Mouse (Mus musculus): ENCODE measurements around the gene Plxdc2. TPM values are rescaled to one million over a fixed set of nuclear protein-coding genes. Genes with fewer than 3 reads are reported as not detected.

Plxdc2 gene
- total RNA-seq, 2 experiments from 2014 or later = 18.1 to 19.7 TPM

DNA sequence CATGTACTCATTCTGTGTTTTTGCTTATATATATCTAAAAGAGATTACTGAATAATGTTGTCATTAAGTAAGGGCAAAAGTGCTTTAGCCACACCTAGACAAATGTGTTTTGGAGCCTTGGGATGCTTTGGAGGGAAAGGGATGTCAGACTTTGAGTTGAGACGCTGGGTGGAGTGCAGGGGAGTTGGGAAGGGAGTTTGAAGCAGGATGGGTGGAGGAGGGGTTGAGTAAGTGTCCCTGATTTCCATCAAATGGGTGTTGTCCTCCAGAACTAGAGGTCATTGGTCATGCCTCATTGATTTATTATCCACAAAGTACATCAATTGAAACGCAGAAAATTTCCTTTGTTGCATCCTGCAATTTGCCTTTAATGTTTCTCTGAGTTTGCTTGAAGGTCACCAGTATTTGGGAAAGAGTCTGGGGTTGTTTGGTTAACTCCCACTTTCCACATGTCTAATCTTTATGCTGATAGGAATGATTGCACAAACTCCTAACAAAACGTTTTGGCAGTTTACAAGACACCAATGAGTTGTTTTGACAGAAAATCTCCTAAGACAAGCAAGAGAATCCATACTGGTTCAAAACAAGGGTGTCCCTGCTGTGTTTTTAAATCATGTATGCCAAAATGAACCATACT is 58.4 kb downstream of the Plxdc2 start:
- DNase-seq = no peak

DNA sequence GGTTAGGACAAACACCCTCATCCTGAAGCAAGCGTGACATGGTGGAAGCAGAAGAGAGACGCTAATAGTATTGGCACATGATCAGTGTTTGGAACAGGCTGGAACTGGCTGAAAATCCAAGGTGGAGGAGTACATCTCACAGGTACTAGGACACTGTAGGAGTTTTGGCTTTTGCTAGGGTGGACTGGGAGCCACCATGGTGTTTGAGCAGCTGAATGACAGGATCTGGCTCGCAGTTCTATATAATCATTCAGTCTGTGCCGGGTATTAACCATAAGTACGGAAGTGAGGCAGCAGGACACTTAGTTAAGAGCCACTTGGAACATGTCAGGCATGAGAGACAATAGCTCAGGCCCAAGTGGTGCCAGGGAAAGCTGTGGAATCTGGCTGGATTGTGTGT is 82.9 kb downstream of the Plxdc2 start:
- DNase-seq = no peak

DNA sequence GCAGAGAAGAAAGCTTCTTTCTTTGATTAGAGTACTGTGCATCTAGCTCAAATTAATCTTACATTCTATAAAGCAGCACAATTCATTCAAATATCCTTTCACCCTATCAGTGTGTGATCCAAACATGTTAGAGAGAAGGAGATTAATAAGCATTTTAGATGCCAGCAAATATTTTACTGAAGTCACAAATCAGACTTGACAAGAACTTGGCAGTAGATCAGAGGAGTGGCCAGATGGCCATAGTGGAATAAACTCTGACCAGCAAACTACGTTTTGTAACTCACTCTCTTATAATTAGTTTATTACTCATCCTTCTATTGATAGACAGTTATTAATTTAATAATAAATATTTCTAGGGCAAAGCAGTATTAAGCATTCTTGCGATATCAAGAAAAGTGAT is 86.5 kb downstream of the Plxdc2 start:
- DNase-seq = peak; percentile 36

DNA sequence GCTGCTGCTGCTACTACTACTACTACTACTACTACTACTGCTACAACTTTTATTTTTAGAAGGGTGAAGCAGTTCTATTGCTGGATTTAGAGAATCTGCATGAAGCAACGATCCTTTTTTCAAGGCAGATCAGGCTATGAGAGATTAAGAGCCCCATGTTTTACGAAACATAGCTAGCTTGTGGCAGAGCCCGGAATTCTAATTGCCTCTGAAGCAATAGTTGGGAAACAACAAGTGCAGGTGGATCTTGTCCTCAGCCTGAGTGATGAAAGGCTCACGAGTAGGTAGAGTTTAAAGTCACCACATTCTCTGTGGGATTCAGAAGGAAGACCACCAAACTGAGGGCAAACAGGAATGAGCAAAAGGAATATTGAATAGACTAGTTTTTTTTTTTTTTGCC is 91.8 kb downstream of the Plxdc2 start:
- DNase-seq = no peak

DNA sequence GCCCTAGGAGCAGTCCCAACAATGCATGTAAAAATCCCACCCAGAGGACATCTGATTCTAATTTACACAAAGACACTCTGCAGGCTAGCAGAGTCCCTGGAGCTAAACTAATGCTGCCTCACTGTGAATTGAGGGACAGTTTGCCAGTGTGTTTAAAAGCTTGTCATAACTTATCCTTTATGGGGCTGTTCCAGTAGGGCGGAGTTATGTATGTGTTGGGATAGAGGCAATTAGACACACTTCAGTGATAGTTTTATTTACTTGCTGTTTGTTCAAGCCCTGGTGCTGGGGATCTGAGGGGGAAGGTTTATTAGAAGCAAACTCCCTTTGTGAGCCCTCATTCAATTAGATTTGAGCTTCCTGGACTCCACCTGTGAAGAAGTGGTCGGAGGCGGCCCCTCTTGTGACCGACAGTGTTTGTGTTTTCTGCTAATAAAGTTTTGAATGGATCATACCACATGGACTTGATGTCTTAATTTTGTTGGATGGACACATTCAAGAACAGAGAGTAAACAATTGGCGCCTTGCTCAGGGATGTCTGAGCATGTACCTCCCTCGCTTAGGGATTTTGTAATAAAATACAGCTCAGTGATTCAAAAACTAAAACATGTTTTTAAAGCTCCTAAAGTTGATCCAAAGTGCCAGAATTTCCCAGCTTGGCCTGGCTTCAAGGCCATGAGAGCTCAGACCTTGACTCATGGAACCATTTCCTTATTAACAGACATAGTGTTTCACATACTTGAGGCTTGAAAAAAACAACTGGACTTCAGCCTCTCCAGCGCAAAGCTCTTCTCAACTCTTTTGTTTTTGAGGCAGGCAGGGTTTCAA is 94.9 kb downstream of the Plxdc2 start:
- DNase-seq = peak; percentile 62

DNA sequence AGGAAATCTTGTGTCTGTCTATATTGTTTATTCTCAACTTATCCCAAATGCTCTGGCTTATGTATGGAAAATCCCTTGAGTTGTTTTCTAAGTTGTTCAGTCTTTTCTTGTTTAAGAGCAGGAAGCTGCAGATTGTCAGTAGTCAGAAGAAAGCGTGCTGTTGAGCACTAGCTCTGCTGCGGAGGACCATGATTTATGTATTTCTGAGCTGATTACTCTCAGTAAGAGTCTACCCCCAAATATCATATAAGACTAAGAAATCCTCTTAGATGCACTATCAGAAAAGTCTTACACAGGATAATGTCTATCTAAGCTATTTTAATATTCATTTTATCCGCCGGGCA is 95.5 kb downstream of the Plxdc2 start:
- no peak for DNase-seq

DNA sequence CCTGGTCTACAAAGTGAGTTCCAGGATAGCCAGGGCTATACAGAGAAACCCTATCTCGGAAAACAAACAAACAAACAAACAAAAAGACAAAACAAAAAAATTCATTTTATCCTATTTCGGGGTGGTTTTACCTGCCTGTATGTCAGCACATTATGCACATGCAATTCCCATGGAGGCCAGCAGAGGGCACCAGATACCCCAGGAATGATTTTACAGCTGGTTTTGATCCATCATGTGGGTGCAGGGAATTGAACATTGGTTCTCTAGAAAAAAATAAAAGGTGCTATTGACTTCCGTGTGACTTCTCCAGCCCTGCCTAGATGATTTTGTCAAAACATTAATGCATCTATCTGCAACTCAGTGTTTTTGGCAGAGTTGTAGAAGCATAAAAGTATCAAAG is 96.0 kb downstream of the Plxdc2 start:
- DNase-seq = no peak

DNA sequence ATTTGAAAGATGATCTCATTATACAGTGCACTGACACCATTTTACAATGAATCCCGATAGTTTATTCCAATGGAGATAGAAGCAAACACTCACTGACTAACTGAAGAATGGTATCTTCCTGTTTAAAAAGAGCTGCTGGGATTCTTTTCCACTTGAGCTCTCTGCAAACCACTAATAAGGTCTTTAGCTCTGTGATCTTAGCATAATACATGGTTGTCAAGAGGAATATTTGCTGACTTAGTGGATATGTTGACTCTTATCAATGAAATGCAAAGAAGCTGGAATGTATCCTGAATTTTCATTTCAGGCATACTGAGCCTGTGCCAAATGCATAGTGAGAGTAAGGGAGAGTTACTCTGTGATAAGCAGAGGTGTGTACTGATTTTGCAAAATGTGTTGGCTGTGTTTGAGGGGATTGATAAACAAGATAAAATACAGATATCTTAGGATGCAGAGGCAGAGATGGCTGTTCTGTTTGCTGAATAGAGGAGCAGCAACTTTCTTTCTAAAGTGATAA is 100.2 kb downstream of the Plxdc2 start:
- no peak for DNase-seq

DNA sequence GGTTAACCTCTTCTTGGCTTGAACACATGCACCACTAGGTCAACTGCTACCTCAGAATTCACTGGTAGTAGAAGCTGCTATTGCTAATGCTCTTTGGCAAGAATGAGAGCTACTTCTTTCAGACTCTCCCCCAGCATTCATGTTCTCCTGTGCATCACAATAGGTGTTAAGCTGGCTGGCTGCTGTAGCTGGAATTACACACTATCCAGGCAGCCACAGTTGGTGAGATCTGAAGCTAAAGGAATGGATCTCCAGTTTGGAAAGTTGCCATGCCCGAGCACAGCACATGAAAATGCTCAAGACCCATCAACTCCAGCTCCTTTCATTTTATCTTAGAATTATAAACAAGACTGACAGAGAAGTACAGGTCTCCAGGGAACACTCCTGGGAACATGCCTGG is 103.4 kb downstream of the Plxdc2 start:
- DNase-seq = no peak

DNA sequence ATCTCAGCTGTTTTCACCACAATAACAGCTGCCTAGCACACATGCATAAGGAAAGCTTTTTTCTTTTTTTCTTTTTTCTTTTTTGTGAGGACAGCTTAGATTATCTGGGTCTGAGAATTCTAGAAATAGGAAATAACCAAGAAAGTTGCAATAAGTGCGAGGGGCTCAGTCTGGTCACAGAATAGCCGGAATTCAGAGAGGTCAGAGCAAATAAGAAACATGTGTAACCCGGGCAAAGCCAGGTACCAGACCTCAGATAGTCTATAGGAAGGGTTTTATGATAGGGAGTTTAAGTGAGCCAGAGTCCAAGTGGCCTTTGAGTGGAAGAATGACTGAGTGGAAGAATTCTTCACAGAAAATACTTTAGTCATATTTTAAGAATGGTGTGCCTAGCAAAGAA is 114.0 kb downstream of the Plxdc2 start:
- DNase-seq = no peak

DNA sequence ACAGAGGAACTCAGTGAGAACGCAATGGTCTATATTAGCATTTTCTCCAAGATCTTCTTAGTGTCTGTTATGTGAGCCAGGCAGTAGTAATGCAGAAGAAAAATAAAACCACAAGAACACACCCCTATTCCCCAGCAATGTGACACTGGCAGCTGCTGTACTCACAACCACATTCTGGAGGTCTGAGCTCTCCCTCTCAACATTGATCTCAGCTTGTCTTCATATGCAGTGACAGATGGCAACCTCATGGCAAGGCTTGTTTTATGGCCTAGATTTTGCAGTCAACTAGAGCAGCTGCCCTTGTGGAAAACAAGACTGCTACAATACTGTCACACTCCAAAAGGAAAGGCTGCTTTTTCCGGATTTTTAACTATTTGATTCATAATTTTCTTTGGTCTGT is 127.8 kb downstream of the Plxdc2 start:
- no peak for DNase-seq

DNA sequence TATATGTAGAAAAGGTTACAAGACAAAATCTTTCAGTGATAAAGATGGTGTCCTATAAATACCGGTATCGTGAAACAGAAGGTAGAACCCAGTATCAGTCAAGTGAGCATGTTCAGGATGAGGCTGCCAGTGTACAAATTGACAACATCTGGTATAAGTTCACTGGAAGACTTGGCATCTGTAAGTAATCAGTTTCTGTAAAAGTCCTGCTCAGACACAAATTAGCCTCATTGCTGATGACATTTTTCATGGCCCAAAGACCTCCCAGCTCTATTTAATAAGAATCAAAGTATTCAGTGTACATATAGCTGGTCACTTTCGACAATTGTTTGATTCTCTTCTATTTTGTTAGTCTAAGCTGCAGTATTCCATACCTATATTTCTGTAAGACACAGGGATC is 129.9 kb downstream of the Plxdc2 start:
- DNase-seq = no peak

DNA sequence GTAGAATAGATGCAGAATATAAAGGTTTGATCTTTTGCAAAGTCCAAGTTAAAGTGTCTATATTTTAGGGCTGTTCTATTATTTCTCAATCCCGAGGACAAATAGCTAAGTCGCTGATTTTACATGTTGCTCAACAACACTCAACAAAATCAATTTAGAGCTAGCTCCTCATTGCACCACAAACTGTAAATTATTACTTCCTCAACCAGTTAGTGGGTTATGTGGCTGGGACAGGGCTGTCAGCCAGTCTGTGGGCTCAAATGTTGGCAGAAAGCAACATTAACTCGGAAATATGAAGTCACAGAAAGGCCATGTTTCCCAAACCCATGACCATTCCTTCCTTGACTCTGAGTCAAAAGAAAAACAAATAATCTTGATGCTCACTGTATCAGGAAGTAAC is 135.1 kb downstream of the Plxdc2 start:
- no peak for DNase-seq

DNA sequence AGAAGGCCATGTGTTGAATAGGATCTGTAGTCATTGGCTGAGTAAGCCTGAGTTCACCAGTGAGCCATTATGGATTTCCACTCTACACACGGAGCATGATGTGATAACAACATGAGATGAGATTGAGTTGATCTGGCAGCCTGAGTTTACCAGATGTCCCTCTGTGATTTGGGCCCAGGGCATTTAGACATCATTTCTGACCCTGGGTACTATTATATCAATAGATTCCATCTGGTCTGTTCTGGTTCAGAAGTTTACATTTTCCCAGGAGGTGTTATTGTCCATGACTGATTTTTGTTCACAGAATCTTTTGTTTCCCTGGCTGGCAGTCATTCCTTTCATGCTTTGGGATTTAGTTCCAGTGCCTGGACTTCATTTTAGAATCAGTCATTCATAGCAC is 146.7 kb downstream of the Plxdc2 start:
- no peak for DNase-seq

DNA sequence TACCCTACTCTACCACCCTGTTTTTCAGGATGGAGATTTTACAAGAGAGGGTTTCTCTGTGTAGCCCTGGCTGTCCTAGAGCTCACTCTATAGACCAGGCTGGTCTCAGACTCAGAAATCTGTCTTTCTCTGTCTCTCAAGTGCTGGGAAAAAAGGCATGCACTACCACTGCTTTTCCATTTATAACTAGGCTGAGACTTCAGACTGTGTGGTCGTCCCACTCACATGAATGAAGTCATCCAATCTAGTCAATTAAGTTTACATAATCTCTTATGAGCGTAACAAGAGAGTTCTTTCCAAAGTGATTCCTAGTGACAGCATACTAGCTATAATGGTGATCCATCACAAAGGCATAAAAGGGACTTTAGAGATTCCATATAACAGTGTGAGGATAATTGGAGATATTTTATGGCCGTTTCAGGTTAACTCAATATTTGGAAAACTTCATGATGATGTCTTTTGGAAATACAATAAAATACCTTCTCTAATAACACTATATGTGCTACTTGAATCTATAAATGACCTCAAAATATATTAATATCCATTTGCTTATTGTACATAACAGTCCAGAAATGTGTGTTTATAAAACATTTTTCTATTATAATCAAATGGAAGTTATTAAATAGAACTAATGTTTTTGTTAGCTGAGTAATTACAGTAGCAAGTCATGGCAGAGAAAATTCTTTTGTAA is 151.6 kb downstream of the Plxdc2 start:
- no peak for DNase-seq

DNA sequence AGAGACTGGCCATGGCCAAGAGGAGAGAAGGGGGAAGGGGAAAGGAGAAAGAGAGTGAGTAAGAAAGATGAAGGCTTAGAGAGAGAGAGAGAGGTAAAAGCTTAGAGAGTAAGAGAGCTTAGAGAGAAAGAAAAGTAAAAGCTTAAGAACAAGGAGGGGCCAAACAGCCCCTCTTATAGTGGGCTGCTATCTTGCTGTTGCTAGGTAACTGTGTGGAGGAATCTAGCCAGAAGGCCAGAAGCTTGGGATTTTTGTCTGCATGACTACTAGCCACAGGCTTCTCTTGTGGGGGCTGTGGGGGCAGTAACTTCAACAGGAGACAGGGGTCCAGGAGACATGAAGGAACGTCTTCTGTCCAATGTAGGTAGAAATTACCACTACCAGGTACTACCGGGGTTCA is 162.0 kb downstream of the Plxdc2 start:
- DNase-seq = no peak

DNA sequence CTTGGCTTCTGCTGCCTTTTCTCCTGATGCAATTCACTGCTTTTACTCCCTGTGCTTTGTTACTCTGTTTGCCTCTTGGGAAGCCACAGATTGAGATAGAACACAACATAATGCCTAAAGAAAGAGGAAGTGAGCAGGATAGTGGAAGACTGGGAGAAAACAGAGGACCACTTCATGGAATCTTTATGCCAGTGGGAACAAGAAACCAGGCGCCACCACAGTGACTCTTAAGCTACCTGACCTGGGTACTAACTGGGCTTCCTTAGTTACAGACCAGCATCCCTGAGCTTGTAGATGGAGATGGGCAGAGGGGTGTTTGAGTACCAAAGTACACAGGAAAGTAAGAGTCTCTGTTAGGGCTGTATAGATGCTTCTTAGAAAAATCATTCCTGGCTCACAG is 167.3 kb downstream of the Plxdc2 start:
- no peak for DNase-seq

DNA sequence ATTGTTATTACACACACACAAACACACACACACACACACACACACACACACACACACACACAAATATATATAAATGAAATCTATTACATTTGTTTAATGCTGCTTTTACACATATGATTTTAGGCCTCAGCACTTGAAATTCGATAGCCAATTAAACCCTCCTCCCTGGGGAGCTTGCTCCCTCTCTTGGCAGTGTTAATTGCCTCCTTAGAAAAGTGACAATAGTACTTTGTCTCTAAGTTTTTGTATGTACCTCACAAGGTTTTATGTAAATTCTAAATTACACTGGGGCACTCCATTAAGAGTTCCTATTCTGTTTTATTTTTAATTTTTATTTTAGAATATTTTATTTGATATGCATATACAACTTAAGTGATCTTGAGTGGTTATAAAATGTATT is 176.1 kb downstream of the Plxdc2 start:
- no peak for DNase-seq

DNA sequence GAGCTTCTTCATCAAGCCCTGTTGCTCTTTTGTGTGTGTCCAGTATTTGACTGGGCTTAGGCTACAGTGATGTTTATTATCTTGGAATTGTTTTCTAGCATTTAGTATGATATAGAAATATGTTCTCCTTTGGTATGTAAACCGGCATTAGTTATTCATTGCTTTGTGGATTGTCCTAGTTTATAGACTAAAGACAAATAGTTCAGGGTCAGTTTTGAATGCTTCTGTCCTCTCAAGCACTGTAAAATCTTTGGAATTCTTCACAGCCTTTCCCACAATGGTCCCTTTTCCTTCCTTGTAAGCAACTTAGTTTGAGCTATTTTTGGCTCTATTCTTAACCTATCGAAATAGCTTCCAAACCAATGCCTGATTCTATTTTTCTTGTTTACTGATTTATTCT is 178.5 kb downstream of the Plxdc2 start:
- DNase-seq = no peak

DNA sequence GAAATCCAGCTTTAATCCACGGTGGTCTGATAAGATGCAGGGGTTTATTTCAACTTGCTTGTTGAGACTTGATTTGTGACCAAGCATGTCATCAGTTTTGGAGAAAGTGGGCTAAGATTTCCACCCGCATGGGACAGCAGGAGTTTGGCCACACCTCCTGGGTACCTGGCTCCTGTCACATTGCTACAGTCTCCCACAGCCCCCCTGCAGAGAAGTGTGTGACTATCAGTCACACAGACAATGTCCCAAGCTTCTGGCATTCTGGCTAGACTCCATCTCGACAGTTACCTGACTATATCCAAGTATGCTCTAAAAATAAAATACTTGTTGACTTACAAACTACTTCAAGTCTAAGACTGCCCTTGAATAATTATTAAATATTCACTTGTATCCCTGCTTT is 185.1 kb downstream of the Plxdc2 start:
- no peak for DNase-seq

DNA sequence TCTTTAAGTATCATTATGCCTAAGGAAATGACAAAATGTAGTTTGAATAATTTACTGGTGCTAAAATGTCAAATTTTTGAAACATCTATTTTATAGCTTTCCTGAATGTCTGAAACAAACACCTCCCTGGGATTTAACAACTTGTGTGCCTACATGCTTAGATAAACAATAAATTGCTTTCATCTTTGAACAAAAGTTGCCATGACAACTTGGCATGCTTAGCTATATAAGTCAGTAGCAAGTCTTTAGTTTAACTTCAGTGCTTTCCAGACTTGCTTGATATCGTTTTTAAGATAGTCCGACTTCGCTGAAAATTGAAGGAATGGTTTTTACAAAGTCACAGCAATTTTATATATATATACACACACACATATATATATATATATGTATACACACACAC is 189.1 kb downstream of the Plxdc2 start:
- DNase-seq = no peak

DNA sequence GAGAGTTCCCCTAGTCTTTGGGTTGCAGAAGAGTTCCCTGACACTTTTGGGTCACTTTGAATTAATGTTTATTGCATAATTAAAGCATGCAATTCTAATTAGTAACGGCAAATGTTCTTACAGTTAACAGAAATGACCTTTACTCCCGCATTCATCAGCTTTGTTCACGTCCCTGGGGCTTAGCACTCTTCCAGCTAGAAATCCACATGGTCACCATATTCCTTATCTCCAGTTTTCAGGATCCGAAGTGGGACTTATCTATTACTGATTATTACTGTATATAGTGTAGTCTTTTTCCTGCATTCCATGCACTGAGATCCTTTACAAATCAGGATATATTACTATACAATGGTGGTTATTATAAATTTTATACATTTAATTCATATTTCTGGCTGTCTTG is 203.2 kb downstream of the Plxdc2 start:
- DNase-seq = no peak

DNA sequence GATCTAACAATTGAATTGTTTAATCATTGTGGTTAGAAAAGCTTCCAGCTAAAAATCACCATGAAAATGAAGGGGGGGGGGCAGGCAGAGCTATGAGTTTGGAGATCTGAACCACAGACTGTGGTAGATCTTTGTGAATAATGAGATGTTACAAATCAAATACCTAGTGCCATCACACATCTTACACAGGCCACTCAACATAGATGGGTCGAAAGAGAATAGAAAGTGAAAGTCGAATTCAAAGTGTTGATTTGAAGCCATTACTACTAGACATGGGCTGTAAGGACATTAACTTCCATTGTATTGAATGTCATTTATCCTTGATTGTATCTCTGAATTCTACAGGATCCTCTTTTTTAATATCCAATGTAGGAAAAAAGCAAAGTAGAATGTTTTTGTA is 212.2 kb downstream of the Plxdc2 start:
- no peak for DNase-seq

Measured in adrenal gland, postnatal 10 days (tissue).